ENCODE assay signal across 27 mouse cellular contexts in the genomic region with DNA sequence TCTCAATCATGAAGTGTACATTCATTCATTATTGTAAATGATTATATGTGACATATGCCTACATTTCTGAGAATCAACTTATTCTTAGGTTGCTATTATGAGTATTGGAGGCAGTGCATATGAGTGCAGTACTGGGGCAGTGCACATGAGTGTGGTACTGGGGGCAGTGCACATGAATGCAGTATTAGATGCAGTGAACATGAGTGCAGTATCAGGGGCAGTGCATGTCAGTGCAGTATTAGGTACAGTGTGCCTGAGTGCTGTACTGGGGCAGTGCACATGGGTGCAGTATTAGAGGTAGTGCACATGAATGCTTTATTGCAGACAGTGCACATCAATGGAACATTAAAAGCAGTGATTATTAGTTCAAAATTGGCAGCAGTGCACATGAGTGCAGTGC.
A peak's percentile ranks its signal among the peaks of the same experiment; 100 is the strongest.
DNase-seq lines count a peak whose midpoint lies in the region; ATAC-seq lines count a peak whose summit lies in the region.
"Had no signal": no experiment of that assay in that cellular context is flagged by ENCODE, and none has a peak within 500 bp of the region (broad histone marks: within the 10 kb centered on the region; RNA-seq: fewer than 3 reads in every experiment).

No protein-coding gene starts in this region.

- no peaks in the 10 kb centered on the region for H3K27me3 ChIP-seq in midbrain, embryonic 12.5 days
- H3K27me3 ChIP-seq in midbrain, embryonic 10.5 days (ENCODE audit: low read depth, poor library complexity, severe bottlenecking), result no peaks in the 10 kb centered on the region
- no peaks in the 10 kb centered on the region for H3K27me3 ChIP-seq in limb, embryonic 11.5 days (ENCODE audit: control insufficient read depth, insufficient read depth, low read length)
- no peaks in the 10 kb centered on the region for H3K27me3 ChIP-seq in midbrain, embryonic 16.5 days (ENCODE audit: control insufficient read depth, insufficient read depth, low read depth, low read length)
- H3K27me3 ChIP-seq: embryonic facial prominence, embryonic 13.5 days; heart, embryonic 12.5 days; intestine, embryonic 15.5 days; limb, embryonic 15.5 days; liver, embryonic 13.5 days; stomach, embryonic 15.5 days had no signal

- no peaks in the 10 kb centered on the region for H3K4me1 ChIP-seq in midbrain, embryonic 12.5 days
- no peaks in the 10 kb centered on the region for H3K4me1 ChIP-seq in midbrain, embryonic 10.5 days
- no peaks in the 10 kb centered on the region for H3K4me1 ChIP-seq in limb, embryonic 11.5 days (ENCODE audit: control insufficient read depth, insufficient read depth, low read length)
- no peaks in the 10 kb centered on the region for H3K4me1 ChIP-seq in midbrain, embryonic 16.5 days (ENCODE audit: control insufficient read depth, insufficient read depth, low read length)
- H3K4me1 ChIP-seq: forebrain, embryonic 10.5 days; heart, embryonic 12.5 days; intestine, embryonic 15.5 days; limb, embryonic 15.5 days; liver, embryonic 13.5 days; stomach, embryonic 15.5 days had no signal

- no peaks in the 10 kb centered on the region for H3K36me3 ChIP-seq in midbrain, embryonic 12.5 days
- H3K36me3 ChIP-seq in midbrain, embryonic 10.5 days, result no peaks in the 10 kb centered on the region
- H3K36me3 ChIP-seq in limb, embryonic 11.5 days (ENCODE audit: control insufficient read depth, insufficient read depth, low read length), result no peaks in the 10 kb centered on the region
- H3K36me3 ChIP-seq in midbrain, embryonic 16.5 days (ENCODE audit: control insufficient read depth, insufficient read depth, low read length), result no peaks in the 10 kb centered on the region
- H3K36me3 ChIP-seq: embryonic facial prominence, embryonic 13.5 days; forebrain, embryonic 10.5 days; G1E; heart, embryonic 12.5 days; intestine, embryonic 15.5 days; limb, embryonic 15.5 days; liver, embryonic 13.5 days; stomach, embryonic 15.5 days had no signal

- H3K9me3 ChIP-seq in midbrain, embryonic 12.5 days, result no peaks in the 10 kb centered on the region
- no peaks in the 10 kb centered on the region for H3K9me3 ChIP-seq in midbrain, embryonic 10.5 days (replicated peaks)
- no peaks in the 10 kb centered on the region for H3K9me3 ChIP-seq in limb, embryonic 11.5 days (ENCODE audit: control insufficient read depth, low read length)
- H3K9me3 ChIP-seq in midbrain, embryonic 16.5 days (replicated peaks; ENCODE audit: control insufficient read depth, low read length, poor library complexity, severe bottlenecking), result no peaks in the 10 kb centered on the region
- H3K9me3 ChIP-seq: embryonic facial prominence, embryonic 13.5 days; forebrain, embryonic 10.5 days; G1E; heart, embryonic 12.5 days; intestine, embryonic 15.5 days; limb, embryonic 15.5 days; liver, embryonic 13.5 days; stomach, embryonic 15.5 days had no signal

- no peak overlapping the region for H3K27ac ChIP-seq in midbrain, embryonic 12.5 days (replicated peaks)
- no peak overlapping the region for H3K27ac ChIP-seq in midbrain, embryonic 10.5 days (replicated peaks)
- H3K27ac ChIP-seq in limb, embryonic 11.5 days (replicated peaks; ENCODE audit: low read depth, low read length), result no peak overlapping the region
- no peak overlapping the region for H3K27ac ChIP-seq in midbrain, embryonic 16.5 days (ENCODE audit: low read length)
- H3K27ac ChIP-seq: embryonic facial prominence, embryonic 13.5 days; forebrain, embryonic 10.5 days; heart, adult 2 months; intestine, embryonic 15.5 days; limb, embryonic 15.5 days; liver, embryonic 13.5 days; macrophage; stomach, embryonic 15.5 days had no signal

- DNase-seq in midbrain, embryonic 10.5 days (ENCODE audit: low spot score), result no peak
- DNase-seq in limb, embryonic 11.5 days (ENCODE audit: low spot score), result no peak
- no peak for DNase-seq in adrenal gland, adult 8-10 months
- DNase-seq in cerebellum, adult 9-10 months, result no peak
- DNase-seq: adrenal gland, postnatal 25 days; cerebellum, adult 11-12 months; cerebellum, postnatal 10 days; forebrain, postnatal 0 days; heart, adult 2 months; heart, postnatal 4 days; kidney, adult 2 months; kidney, postnatal 4 days; liver, embryonic 13.5 days; lung, adult 2 months; lung, postnatal 10 days had no signal

- peak; percentile 54; the same call in 1 of the 2 replicates for ATAC-seq in midbrain, embryonic 12.5 days (ENCODE audit: low FRiP score, low read depth)
- 0 out of 2 replicates have a peak, but pooled peaks have one; percentile 49 for ATAC-seq in limb, embryonic 11.5 days (ENCODE audit: insufficient number of reproducible peaks, low FRiP score, low TSS enrichment, low read depth)
- ATAC-seq in midbrain, embryonic 16.5 days, result peak; percentile 70
- ATAC-seq: forebrain, postnatal 0 days; hindbrain, embryonic 16.5 days; intestine, embryonic 15.5 days; Patski had no signal

- no peak overlapping the region for H3K4me2 ChIP-seq in midbrain, embryonic 12.5 days (replicated peaks)
- H3K4me2 ChIP-seq in limb, embryonic 11.5 days (ENCODE audit: low read depth, severe bottlenecking), result no peak overlapping the region
- no peak overlapping the region for H3K4me2 ChIP-seq in midbrain, embryonic 16.5 days (ENCODE audit: low read length)
- H3K4me2 ChIP-seq: embryonic facial prominence, embryonic 13.5 days; heart, embryonic 12.5 days; intestine, embryonic 15.5 days; limb, embryonic 15.5 days; liver, embryonic 13.5 days; stomach, embryonic 15.5 days had no signal

- H3K9ac ChIP-seq in midbrain, embryonic 12.5 days (replicated peaks), result no peak overlapping the region
- no peak overlapping the region for H3K9ac ChIP-seq in limb, embryonic 11.5 days (ENCODE audit: low read length)
- no peak overlapping the region for H3K9ac ChIP-seq in midbrain, embryonic 16.5 days (ENCODE audit: low read depth, low read length)
- H3K9ac ChIP-seq: embryonic facial prominence, embryonic 13.5 days; forebrain, postnatal 0 days; heart, embryonic 12.5 days; intestine, embryonic 15.5 days; limb, embryonic 15.5 days; liver, embryonic 13.5 days; stomach, embryonic 15.5 days had no signal

- no peak overlapping the region for H3K4me3 ChIP-seq in midbrain, embryonic 12.5 days
- H3K4me3 ChIP-seq in midbrain, embryonic 10.5 days, result no peak overlapping the region
- no peak overlapping the region for H3K4me3 ChIP-seq in limb, embryonic 11.5 days (ENCODE audit: low read depth, low read length)
- H3K4me3 ChIP-seq in midbrain, embryonic 16.5 days (ENCODE audit: low read depth, low read length), result no peak overlapping the region
- H3K4me3 ChIP-seq: embryonic facial prominence, embryonic 13.5 days; forebrain, embryonic 10.5 days; heart, adult 2 months; heart, embryonic 12.5 days; intestine, embryonic 15.5 days; limb, embryonic 15.5 days; liver, embryonic 13.5 days; stomach, embryonic 15.5 days had no signal
